Mouse (Mus musculus): ENCODE data around the gene Rabep2. TPM values are rescaled to one million over a fixed set of nuclear protein-coding genes. Genes with fewer than 3 reads are reported as not detected.

Gene Rabep2
- polyA plus RNA-seq, 1 experiment from 2014 or later: 24.3 TPM

DNA sequence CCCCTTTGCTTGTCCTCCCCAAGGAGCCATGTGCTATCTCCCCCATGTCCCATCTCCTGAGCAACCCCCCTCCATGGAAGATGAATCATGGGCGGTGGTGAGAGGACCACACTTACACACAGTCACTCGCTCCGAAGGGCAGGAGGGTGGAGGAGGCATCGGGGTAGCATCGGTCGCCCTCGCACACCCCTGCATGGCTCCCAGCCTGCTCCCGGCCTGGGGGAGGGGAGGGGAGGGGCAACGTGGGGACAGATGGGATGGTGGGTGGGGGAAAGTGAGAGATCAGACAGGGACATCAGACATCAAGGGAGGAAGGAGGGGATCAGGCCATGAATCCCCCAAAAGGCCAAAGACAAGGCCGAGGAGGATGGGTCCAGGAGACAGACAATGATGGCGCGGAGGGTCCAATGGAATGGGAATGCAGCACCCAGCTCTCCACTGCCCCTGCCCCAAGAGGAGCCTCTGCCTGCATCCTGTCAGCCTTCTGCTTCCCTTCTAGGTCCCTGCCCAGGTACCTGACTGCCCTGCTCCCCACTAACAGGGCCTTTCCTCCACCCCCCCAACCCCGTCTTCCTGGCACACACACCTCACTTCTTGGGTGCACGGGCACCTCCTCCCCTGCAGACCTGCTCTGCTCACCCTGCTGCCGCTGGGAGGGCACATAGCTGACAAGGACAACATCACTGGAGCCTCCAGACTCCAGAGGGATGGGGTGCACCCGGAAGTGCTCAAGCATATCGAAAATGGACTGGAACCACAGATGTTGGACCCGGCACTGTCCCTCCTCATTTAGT lies 39.5 kb downstream of the Rabep2 start:
- Histone ChIP-seq H3K9ac (no peak overlapping the region), H3K4me1 (replicated peaks) (peaks cover 10% of the 10 kb centered on the region), H3K27me3 (no peaks in the 10 kb centered on the region), H3K4me3 (no peak overlapping the region), H3K27ac (no peak overlapping the region), H3K4me2 (no peak overlapping the region), H3K36me3 (peaks cover 70% of the 10 kb centered on the region), H3K9me3 (no peaks in the 10 kb centered on the region)
- no peak for ATAC-seq (ENCODE audit: low FRiP score)
- WGBS: 94% methylated on average over 18 of the region's 18 CpGs

DNA sequence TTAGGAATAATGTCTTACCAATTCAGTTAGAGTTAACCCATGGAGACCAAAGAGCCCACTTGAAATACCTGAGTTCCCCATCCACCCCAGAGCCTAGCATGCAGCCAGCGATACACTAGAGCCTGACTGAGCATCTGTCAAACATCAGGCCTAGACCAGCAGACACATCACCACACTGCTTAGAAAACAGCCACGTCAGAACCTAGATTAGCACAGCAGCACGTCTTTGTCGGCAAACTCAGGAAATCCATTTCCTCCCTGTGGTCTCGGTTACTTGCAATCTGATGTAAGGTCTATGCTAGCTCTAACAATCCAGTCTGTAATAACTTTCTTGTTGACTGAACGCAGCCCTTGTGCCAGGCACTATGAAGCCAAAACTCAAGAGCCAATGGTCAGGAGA lies 41.5 kb downstream of the Rabep2 start:
- no peak overlapping the region for H3K4me2 ChIP-seq
- no peak overlapping the region for H3K9ac ChIP-seq
- peaks cover 70% of the 10 kb centered on the region for H3K36me3 ChIP-seq
- H3K4me1 ChIP-seq (replicated peaks): peaks cover 24% of the 10 kb centered on the region
- no peak for ATAC-seq (ENCODE audit: low FRiP score)
- no peaks in the 10 kb centered on the region for H3K9me3 ChIP-seq
- H3K27me3 ChIP-seq: no peaks in the 10 kb centered on the region
- 93% methylated on average over 6 of the region's 6 CpGs for WGBS
- H3K4me3 ChIP-seq: no peak overlapping the region
- no peak overlapping the region for H3K27ac ChIP-seq

DNA sequence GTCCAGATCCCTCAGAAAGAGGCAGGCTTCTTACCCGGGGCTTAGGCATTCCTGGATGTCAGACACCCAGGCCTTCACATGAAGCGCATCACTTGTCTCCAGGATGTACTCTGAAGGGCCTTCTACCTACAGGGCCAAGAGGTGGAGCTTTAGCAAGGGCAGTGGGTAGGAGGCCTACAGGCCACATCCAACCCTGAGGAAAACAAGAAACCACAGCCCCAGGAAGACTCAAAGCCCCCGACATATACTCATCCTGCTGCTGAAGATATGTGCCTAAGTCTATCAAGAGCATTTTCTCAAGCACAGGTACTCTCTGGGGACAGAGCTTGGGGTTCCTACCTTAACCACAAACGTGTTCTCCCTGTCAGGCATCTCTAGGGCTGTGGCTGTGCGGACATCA lies 42.8 kb downstream of the Rabep2 start:
- Histone ChIP-seq H3K9ac (no peak overlapping the region), H3K4me2 (no peak overlapping the region), H3K9me3 (no peaks in the 10 kb centered on the region), H3K27ac (no peak overlapping the region), H3K36me3 (peaks cover 67% of the 10 kb centered on the region), H3K4me3 (no peak overlapping the region), H3K4me1 (replicated peaks) (peaks cover 33% of the 10 kb centered on the region), H3K27me3 (no peaks in the 10 kb centered on the region)
- no peak for ATAC-seq (ENCODE audit: low FRiP score)
- 93% methylated on average over 5 of the region's 5 CpGs for WGBS

DNA sequence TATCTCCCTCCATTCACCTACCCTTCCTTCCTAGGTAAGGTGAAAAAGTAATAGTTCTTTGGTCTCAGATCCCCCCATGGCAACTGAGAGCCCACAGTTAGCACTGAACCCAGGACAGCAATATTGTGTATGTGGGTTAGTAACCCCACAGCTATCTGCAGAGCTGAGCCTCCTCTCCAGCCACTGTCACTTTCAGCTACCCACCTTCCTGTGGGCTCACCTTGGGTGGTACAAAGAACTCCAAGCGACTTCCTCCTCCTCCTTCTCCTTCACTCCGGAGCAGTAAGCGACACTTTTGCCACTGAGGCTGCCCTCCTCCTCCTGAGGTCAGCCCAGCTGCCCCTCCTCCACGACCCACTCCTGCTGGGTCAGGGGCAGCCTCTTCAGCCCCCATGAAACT lies 43.3 kb downstream of the Rabep2 start:
- Histone ChIP-seq H3K4me2 (no peak overlapping the region), H3K4me1 (replicated peaks) (peaks cover 33% of the 10 kb centered on the region), H3K36me3 (peaks cover 62% of the 10 kb centered on the region), H3K27me3 (no peaks in the 10 kb centered on the region), H3K9me3 (no peaks in the 10 kb centered on the region), H3K9ac (peak overlapping the region; percentile 25; the same call in 1 of the 2 replicates), H3K4me3 (no peak overlapping the region), H3K27ac (no peak overlapping the region)
- WGBS: 84% methylated on average over 4 of the region's 4 CpGs
- no peak for ATAC-seq (ENCODE audit: low FRiP score)

DNA sequence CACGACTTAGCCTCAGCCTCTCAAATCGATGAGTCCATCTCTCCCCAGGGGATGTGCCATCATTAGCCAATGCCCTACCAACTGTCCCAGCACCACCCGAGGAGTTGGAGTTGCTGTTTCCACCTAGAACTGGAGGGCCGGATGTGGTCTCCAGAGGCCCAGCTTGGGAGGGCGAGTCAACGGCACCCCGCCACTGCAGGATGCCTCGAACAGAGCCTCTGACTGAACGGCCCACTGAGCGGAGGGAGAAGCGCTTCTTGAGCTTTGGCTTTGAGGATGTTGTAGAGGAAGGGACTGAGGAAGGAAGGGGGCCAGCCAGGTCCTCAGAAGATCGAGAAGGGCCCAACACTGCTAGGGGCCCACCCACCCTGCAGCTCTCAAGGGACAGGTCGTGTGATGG lies 43.7 kb downstream of the Rabep2 start:
- no peak for ATAC-seq (ENCODE audit: low FRiP score)
- Histone ChIP-seq H3K36me3 (peaks cover 57% of the 10 kb centered on the region), H3K27ac (no peak overlapping the region), H3K27me3 (no peaks in the 10 kb centered on the region), H3K4me1 (replicated peaks) (peaks cover 33% of the 10 kb centered on the region), H3K9ac (peak overlapping the region; percentile 25; the same call in 1 of the 2 replicates), H3K4me2 (no peak overlapping the region), H3K4me3 (no peak overlapping the region), H3K9me3 (no peaks in the 10 kb centered on the region)
- 87% methylated on average over 13 of the region's 13 CpGs for WGBS

DNA sequence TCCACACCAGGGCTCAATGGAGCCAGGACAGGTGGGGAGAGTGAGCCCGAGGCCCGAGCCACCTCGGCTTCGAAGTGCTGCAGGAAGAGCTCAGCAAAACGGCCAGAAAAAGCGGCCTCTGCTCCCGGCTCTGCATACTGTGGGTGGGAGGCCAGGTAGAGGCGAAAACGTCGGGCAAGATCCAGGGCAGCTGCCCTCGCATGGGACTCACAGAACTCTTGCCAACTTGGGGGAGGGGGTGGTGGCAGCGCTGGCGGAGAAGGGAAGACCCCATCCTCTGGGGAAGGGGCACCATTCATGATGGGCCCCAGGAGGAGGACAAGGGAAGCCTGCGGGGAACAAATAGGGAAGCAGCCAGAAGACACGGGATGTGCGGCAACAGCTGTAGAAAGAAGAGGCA lies 44.2 kb downstream of the Rabep2 start:
- H3K4me1 ChIP-seq (replicated peaks): peaks cover 33% of the 10 kb centered on the region
- H3K27me3 ChIP-seq: no peaks in the 10 kb centered on the region
- H3K4me2 ChIP-seq: no peak overlapping the region
- H3K36me3 ChIP-seq: peaks cover 53% of the 10 kb centered on the region
- H3K4me3 ChIP-seq: no peak overlapping the region
- no peak overlapping the region for H3K27ac ChIP-seq
- H3K9ac ChIP-seq: peak overlapping the region; percentile 25; the same call in 1 of the 2 replicates
- H3K9me3 ChIP-seq: no peaks in the 10 kb centered on the region
- no peak for ATAC-seq (ENCODE audit: low FRiP score)
- 95% methylated on average over 16 of the region's 16 CpGs for WGBS

DNA sequence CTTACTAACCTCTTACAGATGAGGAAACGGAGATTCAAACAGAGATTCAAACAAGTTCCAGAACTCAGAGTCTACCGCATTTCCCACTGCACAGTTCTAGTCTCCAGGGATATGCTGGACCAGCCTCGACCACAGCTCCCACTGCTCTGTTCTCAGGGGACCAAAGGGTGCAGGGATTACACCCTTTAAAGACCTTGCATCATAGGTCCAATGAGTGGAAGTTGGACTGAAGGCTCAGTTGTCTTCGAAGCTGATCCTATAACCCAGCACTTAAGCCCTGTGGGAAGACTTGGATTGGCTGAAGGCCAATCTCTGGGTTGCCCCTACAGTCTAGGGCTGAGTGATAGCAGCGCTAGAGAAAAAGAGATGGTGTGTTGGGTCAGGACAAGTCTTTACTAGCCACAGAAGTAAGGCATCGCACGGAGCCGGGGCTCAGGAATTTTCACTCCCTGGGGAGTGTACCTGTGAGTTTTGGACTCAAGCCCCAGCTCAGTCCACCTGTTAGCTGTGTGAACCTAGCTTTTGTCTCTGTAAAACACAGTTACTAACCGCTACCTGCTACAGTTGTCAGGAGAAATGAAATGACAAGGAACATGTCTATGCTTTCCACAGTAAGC lies 45.0 kb downstream of the Rabep2 start:
- WGBS: 92% methylated on average over 9 of the region's 9 CpGs
- H3K4me3 ChIP-seq: peak overlapping the region; percentile 88
- peak overlapping the region; percentile 98 for H3K9ac ChIP-seq
- H3K27ac ChIP-seq: no peak overlapping the region
- peak overlapping the region; percentile 97 for H3K4me2 ChIP-seq
- H3K9me3 ChIP-seq: no peaks in the 10 kb centered on the region
- H3K36me3 ChIP-seq: peaks cover 45% of the 10 kb centered on the region
- peaks cover 33% of the 10 kb centered on the region for H3K4me1 ChIP-seq (replicated peaks)
- no peak for ATAC-seq (ENCODE audit: low FRiP score)
- H3K27me3 ChIP-seq: no peaks in the 10 kb centered on the region

DNA sequence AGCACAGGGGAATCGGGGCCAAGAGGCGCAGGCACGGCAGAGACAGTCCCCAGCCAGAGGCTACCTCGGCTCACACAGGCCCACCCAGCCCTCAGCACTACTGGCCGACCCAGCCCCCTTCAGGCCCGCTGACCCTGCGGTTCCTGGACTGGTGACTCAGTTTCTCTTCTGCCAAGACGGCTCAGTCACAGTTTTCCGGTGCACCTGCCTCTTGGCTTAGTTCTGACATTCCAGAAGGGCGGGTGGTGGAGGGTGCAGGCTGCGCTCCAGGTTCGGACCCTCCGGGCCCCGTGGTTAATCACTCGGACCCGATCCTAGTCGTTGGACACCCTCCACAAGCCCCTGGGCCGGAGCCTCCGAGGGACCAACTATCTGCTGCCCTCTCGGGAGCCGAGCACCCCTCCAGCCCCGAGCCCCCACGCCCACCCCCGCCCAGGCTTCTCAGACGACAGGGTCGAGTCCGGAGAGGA lies 46.0 kb downstream of the Rabep2 start:
- WGBS: 2% methylated on average over 23 of the region's 27 CpGs
- Histone ChIP-seq H3K9me3 (no peaks in the 10 kb centered on the region), H3K9ac (peak overlapping the region; percentile 98), H3K27me3 (no peaks in the 10 kb centered on the region), H3K4me1 (replicated peaks) (peaks cover 33% of the 10 kb centered on the region), H3K4me3 (peak overlapping the region; percentile 88), H3K36me3 (peaks cover 35% of the 10 kb centered on the region), H3K4me2 (peak overlapping the region; percentile 97), H3K27ac (peak overlapping the region; percentile 97)
- ATAC-seq (ENCODE audit: low FRiP score): peak; percentile 52

DNA sequence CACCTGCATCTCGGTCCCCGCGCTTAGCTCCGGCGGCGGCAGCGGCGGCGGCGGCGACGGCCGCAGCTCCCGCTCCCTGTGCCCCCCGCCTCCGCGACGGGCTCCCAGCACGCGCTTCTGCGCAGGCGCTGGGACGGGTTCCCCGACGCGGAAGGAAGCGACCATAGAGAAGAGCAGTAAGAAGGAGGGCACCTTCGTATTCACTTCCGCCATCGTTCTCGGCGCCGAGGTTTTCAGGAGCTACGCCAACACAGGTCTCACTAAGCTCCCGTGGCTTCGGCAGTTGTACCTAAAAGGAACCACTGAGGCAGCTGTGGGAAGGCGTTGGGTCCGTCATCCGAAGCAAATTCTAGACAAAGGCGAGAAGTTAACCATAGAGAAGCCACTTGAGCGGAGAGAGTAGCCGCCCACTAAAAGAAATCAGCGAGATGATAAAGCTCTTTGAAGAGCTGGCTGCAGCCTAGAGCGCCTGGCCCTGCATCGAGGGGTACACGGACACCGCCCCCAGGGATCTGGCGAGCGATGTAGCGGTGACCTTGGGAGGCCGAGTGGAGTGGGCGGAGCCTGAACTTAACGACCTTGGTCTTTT lies 46.5 kb downstream of the Rabep2 start, which contains the start of gene Sh2b1:
Gene Sh2b1, minus strand, starts transcription at position 432 of the 589 bp plus-strand sequence.
- Histone ChIP-seq H3K27me3 (no peaks in the 10 kb centered on the region), H3K4me3 (peak within 1 kb of the TSS; percentile 88)

DNA sequence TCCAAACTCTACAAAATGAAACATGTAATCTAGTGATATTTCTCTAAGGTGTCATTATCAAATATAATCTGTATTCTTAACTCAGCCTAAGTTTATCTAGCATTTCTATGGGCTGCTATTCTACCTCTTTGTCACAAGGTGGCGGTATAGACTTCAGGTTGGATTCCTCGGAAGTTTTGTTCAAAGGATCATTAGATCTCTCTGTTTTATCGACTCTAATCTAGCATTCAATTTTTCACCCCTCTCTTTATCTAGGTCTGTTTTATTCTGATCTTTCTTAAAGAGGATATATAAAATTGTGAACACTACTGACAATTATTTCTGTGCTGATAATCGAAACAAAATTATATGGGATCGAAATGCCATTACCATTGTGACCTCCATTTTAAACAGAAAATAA lies 53.1 kb downstream of the Rabep2 start:
- H3K4me3 ChIP-seq: no peak overlapping the region
- WGBS: 29% methylated on average over 5 of the region's 5 CpGs
- H3K27ac ChIP-seq: no peak overlapping the region
- H3K27me3 ChIP-seq: no peaks in the 10 kb centered on the region
- no peaks in the 10 kb centered on the region for H3K9me3 ChIP-seq
- peaks cover 8% of the 10 kb centered on the region for H3K4me1 ChIP-seq (replicated peaks)
- ATAC-seq (ENCODE audit: low FRiP score): no peak
- no peak overlapping the region for H3K9ac ChIP-seq
- H3K36me3 ChIP-seq: no peaks in the 10 kb centered on the region
- H3K4me2 ChIP-seq: no peak overlapping the region

More for the DNA sequence above, 46.5 kb downstream of the Rabep2 start, which contains the start of gene Sh2b1:
- ATAC-seq (ENCODE audit: low FRiP score): peak; percentile 91
- WGBS: under 1% methylated on average over 49 of the region's 53 CpGs
- Histone ChIP-seq H3K9me3 (no peaks in the 10 kb centered on the region), H3K4me1 (replicated peaks) (peaks cover 33% of the 10 kb centered on the region), H3K27ac (peak within 1 kb of the TSS; percentile 97), H3K4me2 (peak within 1 kb of the TSS; percentile 97), H3K9ac (peak within 1 kb of the TSS; percentile 98), H3K36me3 (peaks cover 30% of the 10 kb centered on the region)

DNA sequence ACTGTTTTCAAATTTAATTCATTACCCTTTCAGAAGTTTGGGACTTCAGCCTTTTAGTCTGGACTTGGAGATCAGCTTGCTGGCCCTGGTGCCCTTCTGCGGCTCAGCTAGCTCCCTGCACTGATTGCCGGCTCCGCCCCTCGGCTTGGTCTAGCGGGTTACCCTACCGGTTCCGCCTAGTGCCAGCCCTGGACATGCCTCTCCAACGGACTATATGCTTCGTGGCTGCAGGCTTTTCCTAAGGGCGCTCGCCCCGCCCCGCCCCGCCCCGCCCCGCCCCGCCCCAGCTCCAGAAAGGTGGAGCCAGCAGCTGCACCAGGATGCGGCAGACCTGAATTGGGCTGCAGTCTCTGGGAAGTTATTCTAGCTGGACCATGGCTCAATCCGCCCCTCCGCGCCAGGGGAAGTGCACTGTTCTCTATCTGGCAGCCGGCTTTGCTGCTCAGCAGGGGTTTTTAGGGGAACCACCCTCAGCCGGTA lies 53.9 kb downstream of the Rabep2 start:
- Histone ChIP-seq H3K27ac (peak overlapping the region; percentile 73; the same call in 1 of the 2 replicates), H3K4me2 (peak overlapping the region; percentile 56)
- ATAC-seq (ENCODE audit: low FRiP score): no peak

DNA sequence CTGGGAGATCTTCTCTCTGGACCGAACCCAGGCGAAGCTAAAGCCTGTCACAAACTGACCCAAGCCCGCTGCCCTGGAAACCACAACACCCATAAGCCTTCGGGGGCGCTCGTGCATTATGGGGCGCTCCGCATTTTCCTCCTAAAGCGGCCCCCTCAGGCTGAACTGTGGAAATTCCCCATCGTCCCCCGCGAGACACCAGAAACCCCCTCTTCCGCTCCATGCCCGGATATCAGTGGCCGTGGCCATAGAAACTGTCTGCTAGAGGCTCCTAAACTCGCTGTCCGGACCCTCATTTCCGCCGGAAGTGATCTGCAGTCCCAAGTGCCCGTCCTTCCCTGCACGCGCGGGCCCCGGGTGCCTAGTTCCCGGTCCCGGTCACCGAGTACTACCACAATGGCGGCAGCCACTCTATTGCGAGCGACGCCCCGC lies 58.5 kb downstream of the Rabep2 start, which contains the start of gene Tufm:
Gene Tufm, plus strand, starts transcription at position 310 of the 432 bp plus-strand sequence.
- peaks cover 22% of the 10 kb centered on the region for H3K4me1 ChIP-seq (replicated peaks)
- H3K27ac ChIP-seq: peak within 1 kb of the TSS; percentile 84
- WGBS: under 1% methylated on average over 32 of the region's 32 CpGs
- no peaks in the 10 kb centered on the region for H3K27me3 ChIP-seq
- H3K4me2 ChIP-seq: peak within 1 kb of the TSS; percentile 98
- peaks cover 29% of the 10 kb centered on the region for H3K36me3 ChIP-seq
- H3K9ac ChIP-seq: peak within 1 kb of the TSS; percentile 86
- H3K9me3 ChIP-seq: no peaks in the 10 kb centered on the region
- ATAC-seq (ENCODE audit: low FRiP score): peak; percentile 95
- H3K4me3 ChIP-seq: peak within 1 kb of the TSS; percentile 67

More for the DNA sequence above, 53.9 kb downstream of the Rabep2 start:
- peaks cover 9% of the 10 kb centered on the region for H3K4me1 ChIP-seq (replicated peaks)
- H3K27me3 ChIP-seq: no peaks in the 10 kb centered on the region
- no peaks in the 10 kb centered on the region for H3K36me3 ChIP-seq
- no peaks in the 10 kb centered on the region for H3K9me3 ChIP-seq
- peak overlapping the region; percentile 30 for H3K4me3 ChIP-seq
- WGBS: under 1% methylated on average over 23 of the region's 23 CpGs
- H3K9ac ChIP-seq: peak overlapping the region; percentile 66
